Mouse (Mus musculus) embryonic facial prominence, embryonic 11.5 days (tissue): ENCODE results near the gene Cep104. TPM values are rescaled to one million over a fixed set of nuclear protein-coding genes. Genes with fewer than 3 reads are reported as not detected.

ENCODE experiments used
- ATAC-seq: fragments of 200-750 bp; cut with Nextera tagmentation; replicated peaks from 2 replicates; pipeline ENCODE4 v1.8.0; 2017; ENCODE audit warnings: low read depth; ENCODE audit not compliant: insufficient number of reproducible peaks, low FRiP score, low TSS enrichment
- DNase-seq: peaks from one replicate; pipeline ENCODE4 v3.0.0-alpha.2; 2015; ENCODE audit warnings: low spot score
- H3K27ac ChIP-seq: fragments of 300-500 bp; sonication (generic); replicated peaks from 2 replicates; pipeline ENCODE4 v1.5.1; 2014; ENCODE audit warnings: mild to moderate bottlenecking, low read depth, low read length, control low read depth
- H3K27me3 ChIP-seq: fragments of 300-500 bp; sonication (generic); 2 replicates; pipeline ENCODE4 v1.6.1; 2014; ENCODE audit warnings: mild to moderate bottlenecking, low read length, moderate library complexity, mixed read lengths; ENCODE audit not compliant: control insufficient read depth, insufficient read depth
- H3K36me3 ChIP-seq: fragments of 300-500 bp; sonication (generic); replicated peaks from 2 replicates; pipeline ENCODE4 v1.6.1; 2014; ENCODE audit warnings: low read depth, mild to moderate bottlenecking, low read length, moderate library complexity, mixed read lengths; ENCODE audit not compliant: control insufficient read depth, insufficient read depth
- H3K4me1 ChIP-seq: fragments of 300-500 bp; sonication (generic); 2 replicates; pipeline ENCODE4 v1.6.1; 2014; ENCODE audit warnings: low read length, mixed read lengths; ENCODE audit not compliant: control insufficient read depth, insufficient read depth
- H3K4me2 ChIP-seq: fragments of 300-500 bp; sonication (generic); 2 replicates; pipeline ENCODE4 v1.6.1; 2014; ENCODE audit warnings: low read depth, mild to moderate bottlenecking, control low read depth, low read length, moderate library complexity
- H3K4me3 ChIP-seq: fragments of 300-500 bp; sonication (generic); 2 replicates; pipeline ENCODE4 v1.5.1; 2014; ENCODE audit warnings: low read depth, low read length, control low read depth
- H3K9ac ChIP-seq: fragments of 300-500 bp; sonication (generic); replicated peaks from 2 replicates; pipeline ENCODE4 v1.6.1; 2014; ENCODE audit warnings: mild to moderate bottlenecking, control low read depth, low read length
- H3K9me3 ChIP-seq: fragments of 300-500 bp; sonication (generic); replicated peaks from 2 replicates; pipeline ENCODE4 v1.6.1; 2016; ENCODE audit warnings: mild to moderate bottlenecking, low read length, inconsistent platforms, mixed read lengths; ENCODE audit not compliant: control insufficient read depth
- WGBS: fragments of 180-500 bp; shearing (Covaris S2); extraction: QIAGEN DNeasy Blood & Tissue Kit; methylation state at CpG from one replicate; pipeline ENCODE4 v1.1.7; 2014; 5-methylcytosine and 5-hydroxymethylcytosine counted together
- polyA plus RNA-seq: library from polyadenylated mRNA; unstranded; fragments of >200 nt; fragmentation: Nextera tagmentation; extraction: Ambion mirVana; gene quantifications from 2 replicates; pipeline ENCODE4 v1.2.1, GENCODE M21; 2014

Gene Cep104
- 13.6 and 16.0 TPM in 2 replicates for polyA plus RNA-seq

DNA sequence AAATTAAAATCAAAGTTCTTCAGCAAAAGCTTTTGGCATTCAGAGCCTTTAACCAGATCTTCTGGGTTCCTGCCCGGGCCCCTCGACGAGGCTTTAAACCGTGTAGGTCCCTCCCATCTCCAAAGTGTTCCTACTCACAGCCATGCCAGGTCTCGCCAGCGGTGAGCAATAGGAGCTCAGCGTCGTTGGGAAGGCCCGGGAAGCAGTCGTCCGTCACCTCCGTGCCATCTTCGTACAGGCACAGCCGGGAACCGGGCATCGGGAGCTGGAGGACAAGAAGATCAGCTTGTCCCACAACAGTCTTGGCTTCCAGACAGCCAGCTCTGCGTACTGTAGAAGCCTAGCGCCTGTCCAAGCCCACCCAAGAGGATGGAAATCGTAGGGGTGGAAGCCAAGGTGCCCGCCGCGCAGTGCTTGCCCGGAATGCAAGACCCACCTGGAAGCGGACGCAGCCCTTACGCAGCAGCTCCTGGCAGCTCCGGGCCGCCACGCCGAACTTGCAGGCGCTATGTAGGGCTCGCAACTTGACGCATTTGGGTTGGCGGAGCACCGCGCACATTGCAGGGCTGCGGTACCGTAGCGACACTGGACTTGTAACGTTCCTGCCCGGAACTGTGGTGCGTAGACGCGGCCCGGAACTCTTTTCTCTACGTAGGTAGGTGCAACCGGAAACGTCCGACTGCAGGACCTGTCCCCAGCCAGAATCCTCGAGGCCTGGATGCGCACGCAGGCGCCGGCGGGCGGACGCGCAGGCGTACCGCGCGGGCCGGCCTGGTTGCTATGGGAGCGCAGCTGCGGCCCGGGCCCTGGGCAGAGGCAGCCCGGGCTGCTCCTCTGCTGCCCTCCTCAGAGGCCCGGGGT lies at the start of gene Cep104, which contains the start of gene Dffb:
Gene Cep104, plus strand, starts transcription at position 764 of the 861 bp plus-strand sequence.
Gene Dffb, minus strand, starts transcription at position 696 of the 861 bp plus-strand sequence.
- 2% methylated on average over 68 of the region's 68 CpGs for WGBS
- ATAC-seq, result peak; percentile 97

DNA sequence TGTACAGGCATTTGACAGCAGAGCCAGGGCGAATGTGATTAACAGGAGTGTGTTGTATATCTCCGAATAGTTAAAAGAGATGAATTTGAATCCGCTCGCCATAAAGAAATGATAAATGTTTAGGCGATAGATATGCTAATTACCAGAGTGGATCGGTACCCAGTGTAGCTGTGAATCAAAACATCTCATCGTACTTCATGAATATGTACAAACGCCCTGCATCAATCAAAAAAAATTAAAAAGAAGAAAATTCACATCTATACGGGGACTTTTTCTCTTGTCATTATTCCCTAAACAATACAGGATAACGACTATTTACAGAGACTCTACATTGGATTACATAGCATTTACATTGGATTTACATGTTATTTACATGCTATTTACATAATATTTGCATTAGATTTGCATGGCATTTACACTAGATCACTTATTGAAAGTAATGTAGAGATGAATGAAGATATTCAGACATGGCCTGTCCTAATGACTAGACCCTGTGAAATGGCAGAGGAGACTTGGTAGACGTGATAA lies 46.2 kb upstream of the Cep104 start:
- Histone ChIP-seq H3K4me2 (no peak overlapping the region), H3K4me1 (no peaks in the 10 kb centered on the region), H3K27ac (no peak overlapping the region), H3K4me3 (no peak overlapping the region), H3K36me3 (no peaks in the 10 kb centered on the region), H3K27me3 (no peaks in the 10 kb centered on the region), H3K9me3 (no peaks in the 10 kb centered on the region), H3K9ac (no peak overlapping the region)
- WGBS, result 85% methylated on average over 11 of the region's 11 CpGs
- ATAC-seq (no peak), DNase-seq (no peak)

More for the DNA sequence above, at the start of gene Cep104, which contains the start of gene Dffb:
- H3K4me3 ChIP-seq, result peak within 1 kb of the TSS; percentile 94
- H3K36me3 ChIP-seq, result no peaks in the 10 kb centered on the region; the same call in none of the 2 replicates
- peak; percentile 95 for DNase-seq
- H3K27ac ChIP-seq, result no peak within 1 kb of the TSS
- H3K4me1 ChIP-seq, result no peaks in the 10 kb centered on the region; the same call in 1 of the 2 replicates
- H3K9me3 ChIP-seq, result no peaks in the 10 kb centered on the region
- H3K27me3 ChIP-seq, result no peaks in the 10 kb centered on the region
- H3K9ac ChIP-seq, result peak within 1 kb of the TSS; percentile 90
- H3K4me2 ChIP-seq, result peak within 1 kb of the TSS; percentile 92

DNA sequence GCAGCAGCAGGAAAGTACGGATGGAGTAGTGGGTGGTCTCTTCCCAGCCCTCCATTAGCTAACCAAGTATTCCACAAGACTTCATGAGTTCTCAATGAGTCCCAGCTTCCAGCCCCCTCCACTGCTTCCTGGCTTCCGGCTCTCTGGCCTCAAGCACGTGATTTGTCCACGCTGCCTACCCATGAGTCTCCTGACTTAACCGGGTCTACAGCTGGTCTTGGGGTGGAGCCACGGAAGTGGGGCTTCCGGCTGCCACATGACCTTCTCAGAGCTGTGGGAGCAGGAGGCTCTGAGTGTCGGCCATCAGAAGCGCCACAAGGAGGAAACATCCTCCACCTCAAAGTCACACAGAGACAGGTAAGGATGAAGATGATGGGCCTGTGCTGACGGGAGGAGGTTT lies 45.6 kb upstream of the Cep104 start:
- ATAC-seq (no peak), DNase-seq (no peak)
- 72% methylated on average over 10 of the region's 10 CpGs for WGBS
- Histone ChIP-seq H3K9me3 (no peaks in the 10 kb centered on the region), H3K27me3 (no peaks in the 10 kb centered on the region), H3K9ac (no peak overlapping the region), H3K36me3 (no peaks in the 10 kb centered on the region), H3K4me2 (no peak overlapping the region), H3K27ac (no peak overlapping the region), H3K4me1 (no peaks in the 10 kb centered on the region), H3K4me3 (no peak overlapping the region)

DNA sequence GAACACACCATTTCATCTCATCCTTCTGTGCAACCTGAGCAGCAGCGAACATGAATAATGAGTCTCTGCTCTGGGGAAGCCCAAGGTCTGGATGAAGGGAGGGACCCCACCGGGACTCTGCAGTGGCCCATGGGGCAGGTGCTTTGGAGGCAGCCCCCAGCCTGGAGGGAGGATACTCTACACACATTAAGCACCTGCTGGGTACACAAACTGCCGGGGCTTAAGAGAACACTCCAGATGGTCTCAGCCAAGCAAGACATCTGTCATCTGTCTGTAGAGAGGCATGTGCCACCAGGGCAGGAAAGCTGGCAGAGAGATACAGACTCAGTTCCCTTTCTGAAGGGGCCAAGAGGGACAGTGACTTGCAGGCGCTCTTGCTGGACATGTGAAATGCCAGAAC lies 45.1 kb upstream of the Cep104 start:
- 75% methylated on average over 4 of the region's 4 CpGs for WGBS
- H3K27me3 ChIP-seq, result no peaks in the 10 kb centered on the region
- no peaks in the 10 kb centered on the region for H3K36me3 ChIP-seq
- no peaks in the 10 kb centered on the region for H3K4me1 ChIP-seq
- H3K27ac ChIP-seq, result no peak overlapping the region
- no peak overlapping the region for H3K4me3 ChIP-seq
- DNase-seq, result no peak
- no peak for ATAC-seq
- H3K9me3 ChIP-seq, result no peaks in the 10 kb centered on the region
- no peak overlapping the region for H3K4me2 ChIP-seq
- H3K9ac ChIP-seq, result no peak overlapping the region

DNA sequence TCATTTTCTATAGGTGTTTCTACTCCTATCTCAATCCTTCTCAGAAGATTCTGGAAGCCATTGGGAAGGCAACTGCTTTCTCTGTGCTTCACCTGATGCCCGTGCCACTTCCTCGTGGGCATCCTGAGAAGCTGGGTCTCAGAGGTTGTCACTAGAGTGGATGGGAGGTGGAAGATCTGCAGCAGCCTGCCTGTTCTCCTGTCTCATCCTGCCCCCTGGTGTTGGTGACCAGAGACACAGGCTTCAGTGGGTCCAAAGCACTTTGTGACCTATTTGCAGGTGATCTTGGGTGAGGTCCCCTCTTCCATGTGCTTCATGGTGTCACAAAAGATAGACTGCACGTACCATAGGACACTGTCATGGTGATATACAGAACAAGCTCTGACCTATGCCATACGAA lies 31.8 kb upstream of the Cep104 start:
- Histone ChIP-seq H3K4me1 (no peaks in the 10 kb centered on the region), H3K27me3 (no peaks in the 10 kb centered on the region), H3K27ac (no peak overlapping the region), H3K36me3 (no peaks in the 10 kb centered on the region), H3K9me3 (no peaks in the 10 kb centered on the region), H3K4me3 (no peak overlapping the region), H3K4me2 (no peak overlapping the region), H3K9ac (no peak overlapping the region)
- 55% methylated on average over 4 of the region's 4 CpGs for WGBS
- no peak for DNase-seq
- no peak; the same call in 1 of the 2 replicates for ATAC-seq

DNA sequence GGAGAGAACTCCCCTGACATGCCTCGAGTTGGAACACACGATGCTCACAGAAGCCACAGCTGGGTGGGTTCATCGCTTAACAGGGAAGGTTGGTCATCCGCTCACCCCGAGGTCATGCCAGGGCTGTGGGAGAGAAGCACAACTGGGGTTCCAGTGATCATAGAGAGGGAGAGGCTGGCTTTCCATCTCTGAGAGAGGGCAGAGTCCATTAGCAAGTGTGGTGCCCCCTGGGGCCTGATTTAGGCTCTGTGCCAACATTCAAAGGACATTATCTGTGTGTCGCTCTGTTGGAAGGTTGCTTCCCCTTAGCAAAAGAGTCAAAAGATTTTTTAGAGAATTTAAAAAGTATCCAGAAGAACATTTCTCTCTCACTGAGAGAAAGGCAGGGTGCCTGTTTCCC lies 30.7 kb upstream of the Cep104 start:
- no peak overlapping the region for H3K4me2 ChIP-seq
- no peak overlapping the region for H3K4me3 ChIP-seq
- no peaks in the 10 kb centered on the region for H3K36me3 ChIP-seq
- H3K9me3 ChIP-seq, result no peaks in the 10 kb centered on the region
- 63% methylated on average over 6 of the region's 6 CpGs for WGBS
- H3K27me3 ChIP-seq, result no peaks in the 10 kb centered on the region
- ATAC-seq (no peak), DNase-seq (no peak)
- no peaks in the 10 kb centered on the region for H3K4me1 ChIP-seq
- no peak overlapping the region for H3K27ac ChIP-seq
- H3K9ac ChIP-seq, result no peak overlapping the region

DNA sequence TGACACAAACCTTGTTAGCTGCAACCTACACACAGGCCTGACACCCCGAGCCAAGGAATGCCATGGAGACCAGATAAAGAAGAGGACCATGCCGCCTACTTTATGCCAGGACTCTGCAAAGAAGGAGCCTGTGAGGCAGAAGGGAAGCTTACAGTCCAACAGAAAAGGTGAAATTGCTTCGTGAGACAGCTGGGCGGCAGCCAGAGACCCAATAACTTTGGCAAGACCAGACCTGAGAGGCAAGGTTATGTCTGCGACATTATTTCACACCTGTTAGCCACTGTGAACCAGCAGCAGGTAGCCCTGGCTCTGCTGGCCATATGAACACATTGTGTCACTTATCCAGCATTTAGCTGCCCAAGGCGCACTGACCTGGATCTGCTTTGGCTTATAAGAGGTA lies 29.3 kb upstream of the Cep104 start:
- Histone ChIP-seq H3K4me2 (no peak overlapping the region), H3K36me3 (no peaks in the 10 kb centered on the region), H3K27ac (no peak overlapping the region), H3K4me3 (no peak overlapping the region), H3K4me1 (no peaks in the 10 kb centered on the region), H3K9me3 (no peaks in the 10 kb centered on the region), H3K9ac (no peak overlapping the region), H3K27me3 (no peaks in the 10 kb centered on the region)
- 82% methylated on average over 6 of the region's 6 CpGs for WGBS
- no peak for DNase-seq
- ATAC-seq, result no peak

DNA sequence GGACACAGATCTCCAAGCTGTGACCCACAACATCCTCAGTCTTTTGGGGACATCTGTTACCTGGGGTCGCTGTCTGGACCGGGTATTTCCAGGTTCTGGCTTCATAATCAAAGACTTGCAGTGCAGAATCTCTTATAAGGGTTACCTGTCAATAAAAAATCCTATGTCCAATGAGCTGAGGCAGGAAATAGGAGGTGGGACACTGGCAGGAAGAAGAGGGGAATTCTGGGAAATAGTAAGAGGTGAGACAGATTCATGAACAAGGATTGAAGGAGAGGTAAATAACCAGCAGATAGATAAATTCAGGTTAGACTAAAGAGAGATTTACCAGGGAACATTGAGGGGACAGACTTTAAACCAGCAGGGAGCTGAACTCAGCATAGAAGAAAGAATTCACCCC lies 24.6 kb upstream of the Cep104 start:
- no peak overlapping the region for H3K4me2 ChIP-seq
- DNase-seq (no peak), ATAC-seq (no peak)
- H3K36me3 ChIP-seq, result no peaks in the 10 kb centered on the region
- H3K4me1 ChIP-seq, result no peaks in the 10 kb centered on the region
- no peaks in the 10 kb centered on the region for H3K9me3 ChIP-seq
- H3K27me3 ChIP-seq, result no peaks in the 10 kb centered on the region
- H3K9ac ChIP-seq, result no peak overlapping the region
- H3K27ac ChIP-seq, result no peak overlapping the region
- WGBS, result 62% methylated on average over 2 of the region's 2 CpGs
- H3K4me3 ChIP-seq, result no peak overlapping the region
